Mouse (Mus musculus) T-cell, adult 2 months (primary cell): ENCODE results near the gene Gm49486.

Source experiments
- DNase-seq: peaks from one replicate; pipeline ENCODE4 v3.0.0; 2022; ENCODE audit warnings: low spot score

Gm49486 gene

DNA sequence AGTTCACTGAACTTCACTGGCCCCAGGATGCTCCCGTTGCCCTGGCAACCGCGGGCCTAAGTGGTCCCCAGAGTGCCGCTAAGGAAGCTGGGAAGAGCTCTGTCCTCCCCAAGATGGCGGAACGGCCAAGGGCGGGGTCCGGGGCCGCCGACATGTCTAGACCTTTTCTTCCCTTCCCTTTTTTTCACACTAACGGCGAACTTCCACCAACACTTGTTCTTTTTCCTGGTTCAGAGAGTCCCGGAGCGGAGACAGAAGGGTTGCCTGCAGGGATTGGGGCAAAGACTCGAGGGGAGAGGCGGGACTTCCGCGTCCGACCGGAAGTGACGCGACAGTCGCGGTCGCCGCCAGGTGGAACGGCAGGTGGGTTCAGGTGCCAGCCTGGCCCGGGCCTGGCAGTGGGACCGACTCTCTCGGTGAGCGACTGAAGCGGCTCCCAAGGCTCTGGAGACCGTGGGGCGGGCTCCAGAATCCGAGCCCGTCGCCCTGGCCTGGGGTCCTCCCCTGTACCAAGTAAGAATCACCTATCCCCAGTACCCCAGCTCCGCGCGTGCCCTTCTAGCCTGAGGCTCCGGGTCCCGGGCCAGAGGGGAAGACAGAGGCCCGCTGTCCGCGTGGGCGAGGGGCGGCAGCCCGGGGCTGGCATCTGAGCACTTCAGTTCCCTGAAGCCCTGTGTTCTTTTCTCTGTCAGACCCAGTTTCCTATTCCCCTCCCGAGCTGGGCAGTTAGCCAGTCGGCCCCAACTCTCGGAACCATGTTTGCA, at the start of gene Gm49486, which contains the start of gene Pick1:
Gm49486 (plus strand) TSS at position 334 of the 764 bp plus-strand sequence.
Pick1 (plus strand) TSS at position 116 of the 764 bp plus-strand sequence.
- peak; percentile 86 for DNase-seq

DNA sequence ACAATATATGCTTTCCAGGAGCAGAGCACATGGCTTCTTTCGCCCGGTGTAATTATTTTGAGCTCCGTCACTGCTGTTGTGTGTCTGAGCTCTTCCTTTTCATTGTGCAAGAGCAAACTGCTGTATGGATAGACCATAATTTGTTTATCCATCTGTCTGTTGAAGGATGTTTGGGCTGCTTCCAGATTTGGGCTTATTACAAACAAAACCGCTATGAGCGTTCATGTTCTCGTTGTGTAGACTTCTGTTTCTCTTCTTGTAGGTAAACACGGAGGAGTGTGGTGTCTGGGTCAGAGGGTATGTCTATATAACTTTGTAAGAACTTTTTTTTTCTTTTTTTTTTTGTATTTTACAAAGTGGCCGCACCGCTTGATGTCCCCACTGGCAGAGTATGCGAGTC, 44.0 kb upstream of the Gm49486 start:
- no peak for DNase-seq

DNA sequence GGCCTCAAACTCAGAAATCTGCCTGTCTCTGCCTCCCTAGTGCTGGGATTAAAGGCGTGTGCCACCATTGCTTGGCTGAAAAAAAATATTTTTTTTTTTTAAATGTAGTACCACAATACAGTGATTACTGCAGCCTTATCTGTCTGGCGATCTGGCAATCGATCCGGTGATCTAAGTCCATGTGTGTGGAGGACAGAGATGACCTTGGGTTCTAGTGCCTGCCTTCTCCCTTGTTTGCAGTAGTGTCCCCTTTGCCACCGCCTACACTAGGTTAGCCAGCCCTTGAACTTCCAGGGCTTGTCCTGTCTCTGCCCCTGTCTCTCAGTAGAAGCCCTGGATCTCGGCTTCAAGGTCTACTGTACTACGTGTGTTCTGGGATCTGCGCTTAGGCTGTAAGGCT, 41.4 kb upstream of the Gm49486 start:
- no peak for DNase-seq

DNA sequence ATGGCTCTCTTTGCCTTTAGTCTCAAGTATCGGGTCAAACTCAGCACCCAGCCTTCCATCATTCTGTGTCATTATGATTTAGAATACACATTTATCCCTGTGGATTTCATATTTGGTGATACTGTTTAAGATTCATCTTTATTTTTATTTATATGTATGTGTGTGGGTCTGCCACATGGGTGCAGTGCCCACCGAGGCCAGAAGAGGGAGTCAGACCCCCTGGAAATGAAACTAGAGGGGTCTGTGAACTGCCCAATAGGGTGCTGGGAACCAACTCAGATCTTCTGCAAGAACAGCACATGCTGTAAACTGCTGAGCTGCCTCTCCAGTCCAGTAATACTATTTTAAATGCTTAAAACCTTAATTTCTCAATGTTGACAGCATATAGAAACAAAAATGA, 37.8 kb upstream of the Gm49486 start:
- no peak for DNase-seq

DNA sequence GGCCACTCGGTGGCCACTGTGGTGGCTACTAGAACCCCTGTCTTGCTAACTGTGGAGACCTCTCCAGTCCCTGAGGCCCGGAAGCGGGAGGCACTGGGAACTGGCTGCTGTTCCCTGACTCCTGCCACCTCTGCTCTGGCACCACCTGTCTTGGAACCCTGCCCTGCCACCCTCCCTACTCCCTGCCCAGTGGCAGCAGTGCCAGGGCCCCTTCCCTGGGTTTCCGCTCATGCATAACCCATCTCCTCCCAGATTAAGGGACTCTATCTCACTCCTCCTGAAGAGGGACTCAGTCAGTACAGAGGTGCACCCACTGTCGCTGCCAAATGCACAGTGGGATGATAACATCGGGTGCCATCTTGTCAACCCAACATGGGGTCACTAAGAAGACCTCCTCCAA, 36.7 kb upstream of the Gm49486 start:
- DNase-seq, result no peak

DNA sequence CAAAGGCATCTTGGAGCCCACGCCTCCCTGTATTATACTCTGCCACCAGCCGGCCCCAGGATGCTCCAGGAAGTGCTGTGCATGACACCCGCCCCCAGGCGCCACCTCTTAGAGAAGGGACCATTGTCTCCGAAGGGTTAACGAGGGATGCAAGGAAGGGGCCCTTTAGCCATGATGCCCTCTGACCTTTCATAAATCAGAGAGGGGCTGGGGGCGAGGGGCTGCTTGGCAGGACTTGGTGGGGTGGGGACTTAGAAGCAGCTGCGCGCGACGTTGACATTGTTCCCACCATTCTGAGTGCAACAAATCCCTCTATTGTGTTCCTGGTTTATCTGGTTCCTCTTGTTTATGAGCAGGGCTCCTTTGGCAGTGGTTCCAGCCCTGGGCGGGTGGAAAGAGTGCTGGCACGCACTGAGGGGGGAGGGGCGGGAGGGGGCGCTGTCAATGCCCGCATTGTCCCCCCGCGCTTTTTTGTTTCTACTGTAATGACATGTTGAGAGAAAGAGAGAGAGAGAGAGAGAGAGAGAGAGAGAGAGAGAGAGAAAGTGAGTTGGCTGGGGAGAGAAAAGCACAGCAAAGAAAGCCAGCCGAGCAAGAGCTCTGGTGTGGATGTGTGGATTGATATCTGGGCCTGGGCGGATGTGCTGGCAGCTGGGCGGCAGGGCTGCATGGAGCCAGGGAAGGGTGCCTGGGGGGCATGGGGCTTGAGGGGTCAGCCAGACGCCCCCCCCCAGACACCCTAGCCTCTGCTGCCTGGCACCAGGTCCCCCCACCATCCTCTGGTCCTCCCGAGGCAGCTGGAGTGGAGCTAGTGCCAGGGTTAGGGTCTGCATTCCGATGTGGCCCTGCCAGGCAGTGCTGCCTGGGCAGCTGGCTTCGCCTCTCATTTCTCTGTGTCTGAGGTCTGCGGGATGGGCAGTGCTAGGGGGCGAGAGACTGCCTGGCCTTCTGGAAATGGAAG, 36.0 kb upstream of the Gm49486 start:
- DNase-seq, result no peak

DNA sequence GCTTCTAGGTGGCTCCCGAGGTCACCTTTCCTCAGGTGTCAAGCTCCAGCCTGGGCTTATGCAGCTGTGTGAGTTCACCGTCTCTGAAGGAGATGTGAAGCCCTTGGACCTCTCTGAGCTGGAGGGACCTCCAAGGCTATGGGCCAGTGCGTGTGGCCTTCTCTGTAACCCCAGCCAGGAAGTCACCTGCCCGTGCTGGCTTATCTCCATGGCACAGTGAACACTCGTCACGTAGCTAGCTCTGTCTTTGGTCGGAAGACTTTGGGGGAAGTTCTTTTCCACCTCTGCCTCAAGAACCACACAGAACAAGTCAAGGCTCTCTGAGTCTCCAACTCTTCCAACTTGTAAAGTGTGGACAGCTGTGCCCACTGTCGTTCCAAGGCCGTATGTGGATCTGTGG, 35.1 kb upstream of the Gm49486 start:
- DNase-seq, result no peak

DNA sequence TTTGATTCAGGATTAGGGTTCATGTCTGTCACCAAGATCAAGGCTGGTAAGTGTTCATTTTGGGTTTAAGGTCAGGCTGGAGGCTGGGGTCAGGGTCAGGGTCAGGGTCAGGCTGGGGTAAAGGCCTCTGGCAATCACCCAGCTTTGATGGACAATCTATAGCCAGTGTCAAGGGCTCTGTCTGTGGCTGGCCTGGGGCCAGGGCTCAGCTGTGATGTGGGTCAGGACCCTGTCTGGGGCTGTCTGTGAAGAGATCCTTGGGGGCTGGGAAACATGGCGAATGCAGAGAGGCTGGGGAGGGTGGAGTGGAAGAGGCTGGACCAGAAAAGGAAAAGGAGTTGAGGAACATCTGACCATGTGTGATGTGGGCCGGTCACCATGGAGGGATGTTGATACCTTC, 34.2 kb upstream of the Gm49486 start:
- no peak for DNase-seq

DNA sequence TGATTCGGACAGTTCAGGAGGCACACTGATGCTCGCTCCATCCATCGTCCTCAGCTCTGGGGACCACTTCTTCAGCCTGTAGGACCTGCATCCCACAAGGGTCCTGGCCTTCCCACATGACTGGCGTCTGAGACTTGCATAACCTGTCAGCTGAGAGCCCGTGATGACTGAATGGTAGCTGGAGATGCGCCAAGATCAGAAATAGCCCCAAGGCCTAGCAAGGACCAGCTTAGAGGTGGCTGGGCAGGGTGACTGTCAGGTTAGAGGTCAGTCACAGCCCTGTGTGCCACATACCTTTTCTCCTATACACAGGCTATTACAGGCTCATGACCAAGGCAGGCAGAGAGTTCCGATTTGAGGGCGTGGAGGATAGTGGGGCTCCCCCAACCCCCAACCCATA, 33.7 kb upstream of the Gm49486 start:
- DNase-seq, result no peak

DNA sequence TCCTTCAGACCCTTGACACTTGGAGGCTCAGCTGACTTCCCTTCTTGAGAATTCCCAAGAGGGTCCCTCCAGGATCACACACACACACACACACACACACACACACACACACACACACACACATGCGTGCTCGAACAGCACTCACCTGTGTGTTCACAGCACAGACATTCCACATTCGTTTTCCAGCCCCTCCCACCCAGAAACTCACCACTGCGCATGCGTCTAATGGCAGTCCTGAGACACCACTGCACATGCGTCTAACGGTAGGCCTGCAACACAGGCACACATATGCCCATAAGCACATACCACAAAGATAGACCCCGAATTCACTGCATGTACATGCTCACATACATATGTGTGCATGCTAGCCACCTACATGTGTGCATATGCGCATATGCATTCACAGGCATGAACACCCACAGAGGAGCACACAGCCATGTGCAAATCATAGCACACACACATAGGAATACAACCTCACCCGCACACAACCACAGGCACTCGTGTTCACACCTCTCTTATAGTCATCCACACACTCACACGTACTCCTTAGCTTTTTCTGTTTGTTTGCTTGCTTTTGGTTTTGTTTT, 29.7 kb upstream of the Gm49486 start:
- DNase-seq, result no peak

DNA sequence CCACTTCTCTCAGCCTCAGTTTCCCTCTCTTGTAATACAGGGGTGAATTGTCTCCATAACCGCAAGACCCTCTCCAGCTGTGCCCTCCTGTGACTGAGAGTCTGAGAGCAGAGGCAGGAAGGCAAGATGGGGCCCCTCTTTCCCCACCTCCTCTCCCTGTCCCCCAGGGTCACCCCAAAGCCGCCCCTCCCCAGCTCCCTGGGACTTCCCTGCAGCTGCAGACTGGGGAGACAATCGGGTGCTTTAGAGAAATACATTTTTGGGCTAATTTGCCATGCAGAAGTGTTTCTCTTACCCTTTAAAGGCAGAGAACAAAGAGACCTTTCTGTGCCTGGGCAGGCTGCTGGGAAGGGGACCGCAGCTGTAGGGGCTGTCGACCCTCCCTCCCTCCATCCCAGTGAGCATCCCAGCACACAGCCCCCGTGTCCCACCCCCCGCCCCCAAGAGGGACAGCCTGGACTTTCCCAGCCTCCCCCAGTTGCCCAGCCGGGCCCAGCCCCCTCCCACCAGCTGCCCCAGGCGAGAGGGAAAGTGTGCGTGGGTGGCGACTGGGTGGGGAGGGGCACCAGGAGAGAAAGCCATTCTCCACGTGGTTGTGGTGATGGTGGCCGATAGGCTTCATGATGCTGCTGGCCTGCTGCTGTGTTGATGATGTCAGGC, 27.6 kb upstream of the Gm49486 start:
- no peak for DNase-seq

DNA sequence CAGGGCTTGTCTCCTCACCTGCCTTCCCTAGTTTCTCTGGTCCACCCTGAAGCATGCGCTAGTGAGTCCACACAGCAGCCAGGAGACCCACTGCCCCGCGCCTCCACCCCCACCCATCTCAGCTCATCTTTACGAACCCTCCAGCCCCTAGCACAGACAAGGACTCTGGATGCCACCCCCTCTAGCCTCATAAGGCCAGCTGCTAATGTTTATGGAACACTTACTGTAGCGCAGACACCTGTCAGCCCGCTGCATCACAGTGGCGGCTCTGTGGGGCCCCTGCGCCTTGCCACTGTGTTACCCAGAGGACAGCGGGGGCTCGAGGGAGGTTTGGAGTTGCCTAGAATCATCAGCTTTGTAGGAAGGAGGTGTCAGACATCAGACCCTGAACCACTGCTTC, 26.6 kb upstream of the Gm49486 start:
- DNase-seq, result no peak

DNA sequence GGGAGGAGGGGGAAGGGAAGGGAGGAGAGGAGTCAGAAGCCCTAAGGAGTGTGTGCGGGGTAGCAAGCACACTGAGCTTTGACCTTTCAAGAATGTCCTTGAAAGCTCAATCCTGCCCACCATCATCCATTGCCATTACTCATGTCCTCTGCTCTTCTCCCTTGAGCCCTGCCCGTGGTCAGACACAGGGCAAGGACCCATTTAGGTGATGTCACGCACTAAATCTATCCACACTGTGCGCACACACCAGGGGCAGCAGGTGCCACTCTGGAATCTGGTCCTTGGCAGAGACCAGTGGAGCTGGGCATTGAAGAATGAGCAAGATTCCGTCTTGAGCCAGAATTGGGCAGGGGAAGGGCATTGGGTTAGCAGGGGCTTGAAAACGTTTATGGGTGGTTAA, 21.0 kb upstream of the Gm49486 start:
- DNase-seq, result no peak

DNA sequence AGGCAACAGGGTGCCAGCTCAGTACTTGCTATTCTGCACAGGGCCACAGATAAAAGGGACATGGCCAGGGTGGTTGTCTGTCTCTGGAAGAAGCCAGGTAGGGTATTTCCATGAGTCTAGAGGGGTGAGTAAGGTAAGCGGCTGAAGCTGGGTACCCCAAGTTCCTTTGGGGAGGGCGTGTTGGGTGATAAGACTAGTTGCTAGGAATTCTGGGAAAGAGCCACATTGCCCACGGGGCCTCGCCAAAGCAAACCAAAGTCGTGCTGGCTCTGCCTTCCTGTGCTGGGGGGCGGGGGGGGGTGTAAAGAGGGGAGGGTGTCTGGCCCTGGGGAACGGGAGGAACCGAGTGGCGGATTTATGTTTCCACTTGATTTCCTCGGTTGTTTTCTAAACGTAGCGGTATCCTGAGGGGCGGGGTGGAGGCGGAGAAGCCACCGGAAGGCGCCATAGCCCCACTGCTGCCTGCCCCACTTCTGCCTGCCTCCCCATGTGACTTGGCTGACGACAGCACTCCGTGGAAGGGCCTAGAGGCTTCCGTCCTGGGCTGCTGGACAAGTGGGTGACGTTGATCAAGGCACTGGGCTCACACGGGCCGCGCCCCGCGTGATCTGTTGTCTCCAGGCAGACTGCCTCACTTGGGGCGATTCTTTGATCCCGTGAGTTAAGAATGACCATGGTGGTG, 20.3 kb upstream of the Gm49486 start:
- DNase-seq, result peak; percentile 86

DNA sequence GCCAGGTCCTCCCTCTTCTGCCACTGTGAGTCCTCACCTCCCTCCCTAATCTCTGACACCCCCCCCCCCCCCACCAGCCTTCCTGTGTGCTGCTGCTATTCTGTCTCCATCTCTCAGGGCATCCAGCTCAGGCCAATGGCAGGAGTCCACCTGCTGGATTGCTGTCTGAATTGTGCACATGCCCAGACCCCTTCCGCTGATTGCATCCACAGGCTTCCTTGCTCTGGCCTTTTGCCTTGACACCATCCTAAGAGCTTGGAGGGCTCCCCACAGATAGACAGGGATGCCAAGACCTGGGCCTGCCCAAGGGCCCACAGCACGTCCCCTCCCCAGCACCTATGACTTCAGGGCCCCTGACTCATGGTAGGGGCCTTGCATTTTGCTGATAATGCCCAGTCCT, 18.8 kb upstream of the Gm49486 start:
- no peak for DNase-seq

DNA sequence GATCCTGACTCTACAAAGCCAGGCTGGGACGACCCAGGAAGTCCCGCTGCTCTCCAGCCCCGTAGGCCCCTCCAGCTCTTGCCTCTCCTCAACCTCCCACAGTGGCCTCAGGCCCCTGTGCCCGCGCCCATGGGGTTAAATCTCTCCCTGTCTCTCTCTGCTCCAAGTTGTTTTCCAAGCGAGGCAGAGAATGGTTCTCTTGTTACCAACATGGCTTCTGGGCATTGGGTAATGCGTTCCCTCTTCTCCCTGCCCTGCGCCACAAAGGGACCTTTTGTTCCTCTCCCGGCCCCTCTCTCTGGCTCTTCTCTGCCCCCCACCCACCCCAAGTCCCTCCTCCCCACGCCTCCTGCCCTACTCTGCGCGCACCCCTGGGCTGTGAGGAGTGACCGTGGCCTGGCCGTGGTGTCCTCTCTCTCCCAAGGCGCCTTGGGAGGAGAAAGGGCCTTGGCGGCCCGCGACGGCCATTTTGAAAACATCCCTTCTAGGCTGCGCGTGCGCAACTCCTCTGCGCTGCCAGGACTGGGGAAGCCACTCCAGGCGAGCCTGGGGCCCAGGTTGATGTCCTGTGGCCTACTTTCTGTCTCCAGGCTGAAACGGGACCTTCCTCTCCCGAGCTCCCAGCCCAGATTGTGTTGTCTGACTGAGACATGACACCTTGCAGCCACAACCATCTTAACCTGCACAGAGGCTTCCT, 16.3 kb upstream of the Gm49486 start:
- DNase-seq, result no peak

DNA sequence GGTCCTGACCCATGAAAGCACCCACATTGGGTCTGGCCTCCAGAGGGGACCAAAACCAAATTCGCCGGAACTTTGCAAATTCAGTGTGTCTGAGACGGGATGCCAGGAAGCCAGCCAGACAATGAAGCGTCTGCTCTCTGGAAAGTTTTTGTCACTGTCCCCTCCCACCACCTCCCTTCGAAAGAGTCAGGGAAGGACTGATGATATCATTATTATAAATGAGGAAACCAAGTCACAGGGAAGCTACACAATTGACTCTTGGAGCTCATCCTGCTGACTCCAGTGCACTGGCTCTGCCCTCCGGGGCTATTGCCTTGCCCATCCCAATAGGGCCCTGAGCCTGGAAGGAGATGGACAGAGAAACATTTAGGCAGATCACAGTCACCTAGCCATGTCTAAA, 15.6 kb upstream of the Gm49486 start:
- DNase-seq, result no peak

DNA sequence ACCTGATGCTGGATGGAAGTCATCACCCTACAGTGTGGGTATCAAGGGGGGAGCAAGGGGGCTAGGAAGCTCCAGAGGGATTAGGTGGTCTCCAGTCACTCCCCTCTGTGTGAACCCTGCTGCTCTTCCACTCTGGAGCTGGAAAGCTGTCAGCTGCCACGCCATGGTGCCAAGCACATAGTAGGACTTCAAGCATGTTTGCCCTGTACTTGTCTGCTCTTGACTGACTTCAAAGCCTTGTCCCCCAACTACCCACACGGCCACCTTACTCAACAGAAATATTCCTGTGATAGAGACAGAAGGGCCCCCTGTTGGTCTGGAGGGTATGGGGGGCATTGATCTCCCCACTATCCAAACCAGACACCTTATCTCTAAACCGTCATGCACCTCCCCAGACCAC, 13.0 kb upstream of the Gm49486 start:
- no peak for DNase-seq

DNA sequence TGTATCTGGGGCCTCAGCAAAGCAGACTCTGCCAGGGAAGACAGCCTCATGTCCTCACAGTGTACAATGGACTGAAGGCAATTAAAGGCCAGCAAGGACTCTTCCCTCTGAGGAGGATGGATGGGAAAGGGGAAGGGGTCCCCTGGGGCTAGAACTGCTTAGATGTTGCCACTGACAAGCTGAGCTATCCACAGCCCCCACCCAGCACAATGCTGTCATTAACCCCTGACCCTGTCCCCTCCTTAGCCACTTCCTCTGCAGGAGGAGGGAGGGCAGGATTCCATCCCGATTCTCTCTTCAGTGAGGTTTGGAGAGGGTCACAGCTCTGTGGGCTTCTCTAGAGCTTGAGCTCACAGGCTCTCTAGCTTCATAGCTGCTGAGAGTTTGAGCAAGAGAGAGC, 9.6 kb upstream of the Gm49486 start:
- DNase-seq, result no peak

DNA sequence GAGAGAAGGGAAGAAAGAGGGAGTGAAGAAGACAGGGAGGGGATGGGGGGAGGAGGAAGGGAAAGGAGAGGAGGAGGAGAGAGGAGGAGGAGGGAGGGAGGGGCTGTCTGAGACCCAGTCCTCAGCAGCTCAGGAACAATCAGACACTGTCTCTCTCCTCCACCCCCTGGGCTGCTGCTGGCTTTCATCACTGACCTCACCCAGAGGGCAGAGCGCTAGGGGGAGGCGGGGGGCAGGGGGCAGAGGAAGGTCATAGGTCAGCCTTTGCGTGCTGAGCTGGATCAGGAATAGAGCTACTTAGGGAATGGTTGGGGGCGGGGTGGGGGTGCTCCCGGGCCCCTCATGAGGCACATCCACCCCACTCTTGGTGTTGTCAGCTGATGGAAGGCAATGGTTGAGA, 5.5 kb upstream of the Gm49486 start:
- DNase-seq, result no peak

DNA sequence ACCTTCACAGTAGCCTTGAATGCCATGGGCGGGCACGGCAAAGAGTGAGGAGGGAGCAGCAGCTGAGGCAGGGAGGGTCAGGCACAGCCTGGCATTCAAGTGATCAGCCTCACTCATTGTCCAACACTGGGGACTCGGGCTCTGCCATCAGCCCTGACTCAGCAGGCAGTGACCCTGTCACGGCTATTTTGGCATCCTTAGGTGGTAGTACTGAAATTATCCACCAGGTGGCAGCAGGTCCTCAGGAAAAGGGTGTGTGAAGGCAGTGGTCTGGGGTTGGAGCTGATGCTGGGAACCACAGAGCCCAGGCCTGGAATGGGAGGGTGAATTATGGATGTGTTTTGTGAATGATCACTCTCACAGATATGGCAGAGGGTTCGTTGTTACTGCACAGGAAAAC, 4.5 kb upstream of the Gm49486 start:
- peak; percentile 74 for DNase-seq
